Mouse (Mus musculus) fibroblast of lung, adult 2 months (primary cell): ENCODE results near the gene Gna13.

ENCODE experiments used
- DNase-seq: peaks from one replicate; pipeline ENCODE4 v3.0.0-alpha.2; 2011; ENCODE audit warnings: low read depth

Gene Gna13

DNA sequence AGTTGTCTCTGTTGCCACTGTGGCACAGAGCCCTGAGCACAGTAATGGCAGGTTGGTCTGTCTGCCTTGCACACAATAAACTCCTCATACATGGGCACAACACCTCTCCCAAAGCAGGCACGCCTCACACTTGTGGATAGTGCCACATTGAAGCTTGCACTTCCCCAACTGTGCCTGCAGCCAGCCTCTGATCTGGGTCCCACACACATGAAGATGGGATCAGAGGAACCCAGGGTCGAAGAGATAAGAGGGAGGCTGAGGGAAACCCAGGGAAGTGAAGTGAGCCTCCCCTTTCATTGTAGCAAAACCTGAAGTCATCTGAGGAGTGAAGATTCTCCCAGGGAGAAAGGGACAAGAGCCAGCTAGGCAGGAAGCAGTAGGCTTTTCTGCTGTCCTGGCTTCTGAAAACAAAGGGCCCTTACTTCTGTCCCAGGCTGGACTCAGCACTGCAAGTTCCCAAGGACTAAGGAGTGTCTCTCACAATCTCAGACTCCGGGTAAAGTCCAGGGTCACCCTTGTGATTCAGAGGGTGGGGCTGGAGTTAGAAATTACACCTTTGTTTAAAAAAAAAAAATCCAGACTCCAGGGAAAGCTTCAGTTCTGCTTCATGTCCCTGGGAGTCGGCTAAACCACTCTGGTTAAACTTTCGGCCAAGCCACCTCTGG, 12.8 kb upstream of the Gna13 start:
- no peak for DNase-seq

DNA sequence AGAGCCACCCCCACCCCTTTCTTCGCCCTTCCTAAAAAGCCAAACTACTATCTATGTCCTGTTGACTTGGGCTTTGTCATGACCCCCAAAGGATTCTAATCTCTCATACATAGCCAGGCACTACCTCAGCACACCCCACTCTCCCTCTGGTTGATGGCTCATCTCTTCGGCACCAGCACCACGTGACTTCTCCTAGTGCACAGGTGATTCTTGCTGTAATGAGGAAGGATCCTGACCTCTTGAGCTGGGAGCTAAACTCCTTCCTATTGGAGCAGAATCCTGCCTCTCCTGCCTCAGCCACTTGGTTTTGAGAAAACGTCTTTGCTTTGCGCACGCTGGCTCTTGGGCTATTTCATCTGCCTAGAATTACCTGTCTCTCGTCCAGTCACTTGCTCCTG, 12.3 kb upstream of the Gna13 start:
- DNase-seq: no peak

DNA sequence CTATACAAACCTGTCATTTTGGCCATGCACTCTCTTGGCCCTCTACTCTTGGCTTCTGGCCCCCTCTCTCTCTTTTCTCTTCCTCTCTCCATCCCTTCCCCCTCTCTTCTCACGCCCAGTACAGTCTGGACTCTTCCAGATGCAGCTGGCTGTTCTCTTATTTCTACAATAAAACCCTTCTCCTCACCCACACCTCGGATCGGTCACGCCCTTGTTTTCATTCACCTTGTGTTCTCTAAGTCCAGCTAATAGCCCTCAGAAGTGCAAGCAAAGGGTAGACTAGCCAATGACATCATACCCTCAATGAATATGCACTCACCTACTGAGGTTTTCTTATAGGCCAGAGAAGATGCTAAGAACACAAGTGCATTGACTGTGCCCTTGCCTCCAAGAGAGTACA, 11.1 kb upstream of the Gna13 start:
- DNase-seq: no peak

DNA sequence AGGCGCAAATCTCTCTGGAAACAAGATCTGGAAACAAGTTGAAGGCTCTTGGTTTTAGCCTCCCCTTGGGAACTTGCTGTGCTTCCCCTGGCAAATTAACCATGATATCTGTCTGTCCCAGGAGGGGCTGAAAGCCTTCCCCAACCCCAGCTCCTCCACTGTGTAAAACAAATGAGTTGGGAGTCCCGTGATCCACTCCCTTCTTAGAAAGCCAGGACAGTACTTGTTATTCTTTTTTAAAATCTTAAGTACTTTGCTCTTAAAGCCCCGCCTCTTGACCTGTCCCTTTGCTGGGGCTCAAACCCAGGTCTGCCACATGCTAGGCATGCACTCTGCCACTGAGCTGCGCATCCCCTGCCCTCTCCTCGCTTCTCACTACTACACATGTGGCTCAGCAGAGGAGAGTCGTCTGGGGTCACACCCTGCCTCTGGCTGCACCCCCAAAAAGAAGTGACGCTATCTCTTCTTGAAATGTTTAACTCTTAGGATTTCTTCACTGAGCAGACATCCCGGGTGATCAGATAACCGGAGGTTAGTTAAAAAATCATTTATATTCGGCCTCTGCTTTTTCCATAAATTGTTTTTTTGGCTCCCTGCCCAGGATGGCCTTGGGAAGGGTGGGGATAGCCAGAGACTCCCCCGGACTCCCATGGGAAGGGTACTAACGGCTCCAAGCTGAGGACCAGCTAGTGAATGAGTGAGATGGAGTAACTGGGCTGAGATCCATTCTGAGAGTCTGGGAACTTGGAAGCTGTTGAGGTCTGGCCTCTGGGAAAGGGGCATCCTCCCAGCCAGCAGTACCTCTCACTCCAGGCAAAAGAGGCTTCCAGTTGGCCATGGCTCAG, 9.0 kb upstream of the Gna13 start:
- DNase-seq: no peak

DNA sequence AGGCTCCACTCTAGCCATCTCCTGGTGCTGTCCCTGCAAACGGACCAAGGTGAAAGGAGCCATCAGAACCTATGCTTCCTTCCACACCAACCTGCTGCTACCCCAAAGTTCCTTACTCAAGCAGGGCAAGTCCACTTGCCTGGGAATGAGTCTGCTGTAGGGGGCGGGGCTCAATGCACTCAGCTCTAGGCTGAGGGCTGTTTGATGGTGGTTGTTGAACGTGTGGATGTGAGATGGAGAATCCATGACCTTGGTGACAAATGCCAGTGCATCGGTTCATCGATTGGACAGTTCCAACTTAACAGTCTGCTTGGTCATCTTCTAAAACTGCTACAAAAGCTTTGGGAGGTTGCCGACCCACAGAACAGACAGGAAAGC, 8.4 kb upstream of the Gna13 start:
- no peak for DNase-seq

DNA sequence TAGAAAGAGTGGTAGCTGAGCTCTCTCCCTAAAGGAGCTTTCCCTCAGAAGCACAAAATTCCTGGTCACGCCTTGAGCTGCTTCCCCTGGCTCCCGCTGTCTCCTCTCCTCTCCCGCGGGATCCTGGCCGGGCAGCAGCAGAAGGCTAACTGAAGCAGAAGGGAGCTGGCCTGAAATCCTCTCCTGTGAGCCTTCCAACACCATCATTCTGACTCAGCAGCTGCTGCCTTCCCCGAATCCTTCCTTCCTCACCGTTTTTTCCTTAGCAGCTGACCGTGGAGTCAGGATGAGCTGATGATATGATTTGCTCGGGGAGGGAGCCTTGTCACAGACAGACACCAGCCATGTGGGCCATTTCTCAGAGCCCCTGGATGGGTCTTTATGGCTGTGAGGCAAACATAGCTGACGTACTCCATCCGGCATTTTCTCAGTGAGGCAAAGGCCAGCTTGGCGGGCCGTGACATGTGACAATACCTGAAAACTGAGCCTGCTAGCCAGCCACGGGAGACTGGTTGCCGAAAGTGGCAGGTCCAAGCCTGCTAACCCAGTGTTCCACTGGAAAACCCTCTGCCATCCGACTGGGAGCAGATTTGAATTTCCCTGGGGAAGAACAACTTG, 6.8 kb upstream of the Gna13 start:
- no peak for DNase-seq

DNA sequence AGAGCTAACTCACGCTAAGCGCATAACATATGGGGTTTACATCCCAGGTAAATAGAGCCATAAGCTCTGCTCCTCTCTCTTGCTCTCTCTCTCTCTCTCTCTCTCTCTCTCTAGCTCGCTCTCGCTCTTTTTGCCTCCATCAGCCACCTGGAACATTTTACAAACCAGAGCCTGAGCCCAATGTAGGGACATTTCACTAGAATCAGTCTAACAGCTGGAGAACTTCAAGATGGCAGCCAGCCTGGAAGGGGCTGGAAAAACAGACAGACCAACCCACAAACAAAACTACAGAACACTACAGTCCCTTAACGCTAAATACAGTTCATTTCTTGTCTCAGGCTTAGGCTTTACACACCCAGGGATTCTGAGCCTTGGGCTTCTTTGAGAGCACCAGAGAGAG, 5.5 kb upstream of the Gna13 start:
- DNase-seq: no peak

DNA sequence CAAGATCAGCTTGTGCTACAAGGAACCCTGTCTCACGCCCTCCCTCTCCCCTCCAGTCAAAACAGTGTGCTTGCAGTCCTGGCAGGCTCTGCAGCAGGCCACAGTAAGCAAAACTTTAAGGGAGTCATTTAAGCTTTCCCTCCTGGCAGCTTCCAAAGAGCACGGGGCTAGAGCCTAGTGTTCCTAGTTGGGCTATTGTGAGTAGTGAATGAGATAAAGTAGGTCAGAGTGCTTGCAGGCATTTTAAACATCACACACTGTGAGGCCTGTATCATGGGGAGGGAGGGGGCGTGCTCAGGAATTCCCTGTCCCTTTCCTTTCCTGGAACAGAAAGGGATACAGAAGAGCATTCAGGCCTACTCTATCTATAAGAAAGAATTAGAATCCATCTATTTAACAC, 4.1 kb upstream of the Gna13 start:
- no peak for DNase-seq

DNA sequence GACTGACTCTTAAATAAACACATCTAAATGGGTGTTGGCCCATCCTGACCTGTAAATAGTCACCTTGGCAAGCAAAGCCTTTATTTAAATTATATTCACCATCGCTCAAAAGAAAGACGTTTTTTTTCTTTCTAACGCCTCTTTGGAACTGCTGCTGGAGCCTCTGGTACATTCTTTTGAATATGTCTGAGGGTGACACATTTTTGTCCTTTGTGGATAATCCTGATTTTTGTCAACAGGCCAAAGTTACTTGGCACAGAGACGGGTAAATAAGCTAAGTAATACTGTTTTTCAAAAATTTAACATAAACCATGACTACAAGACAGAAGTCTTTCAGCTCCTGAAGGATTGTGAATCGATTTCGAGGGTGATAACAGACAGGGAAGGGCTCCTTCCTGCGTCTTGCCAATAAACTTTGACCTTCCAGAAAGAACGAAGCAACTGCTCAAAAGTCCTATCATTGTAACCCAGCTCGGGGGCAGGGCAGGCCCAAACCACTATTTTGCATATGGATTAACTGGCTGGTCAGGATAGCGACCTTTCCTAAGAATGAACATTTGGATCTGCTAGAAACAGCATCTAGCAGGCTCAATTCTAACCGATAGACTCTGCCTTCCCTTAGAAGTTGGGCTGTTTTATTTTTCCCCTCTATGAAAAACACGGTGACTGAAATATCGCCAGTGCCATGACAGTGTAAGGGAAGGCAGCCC, 3.4 kb upstream of the Gna13 start:
- DNase-seq: no peak

DNA sequence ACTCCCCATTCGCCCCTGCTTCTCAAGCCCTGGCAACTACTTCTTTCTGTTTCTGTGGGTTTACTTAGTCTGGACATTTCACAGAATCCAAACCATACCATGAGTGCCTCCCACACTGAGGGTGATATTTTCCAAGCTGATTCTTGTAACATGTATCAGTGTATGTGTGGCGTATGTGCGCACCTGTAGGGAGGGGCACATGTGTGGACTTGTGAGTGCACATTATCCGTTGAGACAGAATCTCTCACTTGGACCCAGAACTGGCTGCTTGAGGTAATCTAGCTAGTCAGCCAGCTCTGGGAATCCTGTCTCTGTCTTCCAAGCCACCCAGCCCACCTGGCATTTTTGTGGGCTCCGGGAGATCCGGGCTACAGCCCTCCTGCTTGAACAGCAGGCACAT, 2.5 kb upstream of the Gna13 start:
- DNase-seq: no peak

DNA sequence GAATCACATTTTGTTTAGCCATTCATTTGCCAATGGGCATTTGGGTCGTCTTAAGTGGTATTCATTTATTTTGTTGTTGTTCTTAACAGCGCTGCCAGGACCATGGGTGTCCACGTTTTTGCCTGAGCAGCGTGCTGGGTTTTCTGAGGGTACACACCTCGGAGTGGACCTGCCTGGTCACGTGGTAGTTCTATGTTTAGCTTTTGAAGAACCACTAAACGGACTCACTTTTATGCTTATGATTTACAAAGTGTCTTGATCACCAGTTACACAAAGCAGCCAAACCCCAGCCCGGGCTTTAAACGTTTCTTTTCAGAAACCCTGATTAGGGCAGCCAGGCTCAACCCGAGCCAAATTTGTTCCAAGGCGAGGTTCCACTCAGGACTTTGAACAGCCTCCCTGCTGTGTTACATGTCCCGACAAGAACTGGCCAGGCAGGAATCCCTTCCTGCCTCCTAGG, 2.0 kb upstream of the Gna13 start:
- no peak for DNase-seq

DNA sequence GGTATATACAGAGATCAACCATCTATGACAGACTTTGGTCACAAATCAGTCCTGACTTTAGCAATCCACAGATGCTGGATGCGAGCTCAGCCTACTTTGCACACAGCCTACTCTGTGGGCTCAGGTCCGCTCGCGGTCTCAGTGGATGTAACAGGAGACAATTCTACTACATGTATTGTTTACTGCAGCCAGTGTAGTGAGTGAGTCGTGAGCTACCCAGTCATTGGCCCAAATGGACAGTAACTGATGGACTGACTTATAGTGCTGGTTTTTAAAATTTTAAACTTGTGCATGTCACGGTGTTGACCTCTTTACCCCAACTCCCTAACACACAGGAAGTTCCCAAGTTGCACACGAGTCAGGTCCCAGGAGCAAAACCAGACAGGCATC, 1.4 kb upstream of the Gna13 start:
- no peak for DNase-seq

DNA sequence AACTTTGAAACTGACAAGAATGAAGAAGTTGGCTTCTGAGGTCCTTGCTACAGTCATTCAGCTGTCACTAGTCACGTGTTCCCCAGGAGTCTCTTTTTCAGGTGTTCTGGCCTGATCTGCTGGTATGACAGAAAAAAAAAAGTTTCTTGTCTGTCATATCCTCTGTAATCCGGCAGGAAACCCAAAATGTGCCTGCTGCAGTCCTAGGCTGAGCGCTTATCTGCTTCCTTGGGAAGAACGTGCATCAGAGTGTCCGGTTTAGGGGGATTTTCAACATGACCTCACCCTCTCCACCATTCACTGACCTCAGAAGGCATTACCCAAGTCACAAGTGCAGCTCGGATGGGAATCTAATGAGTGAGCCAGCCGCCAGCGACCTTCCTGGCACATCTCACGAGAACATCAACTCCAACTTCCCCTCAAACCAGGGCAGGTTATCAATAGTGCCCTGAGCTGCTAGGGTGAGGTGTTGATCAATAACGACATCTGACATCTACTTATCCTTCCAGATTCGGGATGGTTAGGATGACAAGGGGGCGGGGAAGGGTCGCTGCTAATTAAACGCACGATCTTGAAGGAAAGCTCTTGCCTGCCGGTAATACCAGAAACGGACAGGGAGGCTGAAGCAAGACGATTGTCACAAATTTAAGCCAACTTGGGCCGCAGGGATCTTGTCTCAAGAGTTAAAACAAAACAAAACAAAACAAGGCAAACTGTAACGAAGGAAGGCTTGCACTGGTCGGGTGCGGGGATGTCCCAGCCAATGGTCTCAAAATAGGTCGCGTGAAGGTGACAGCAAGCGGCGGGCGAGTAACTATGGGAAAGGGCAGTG, 784 bp upstream of the Gna13 start:
- DNase-seq: peak; percentile 63

DNA sequence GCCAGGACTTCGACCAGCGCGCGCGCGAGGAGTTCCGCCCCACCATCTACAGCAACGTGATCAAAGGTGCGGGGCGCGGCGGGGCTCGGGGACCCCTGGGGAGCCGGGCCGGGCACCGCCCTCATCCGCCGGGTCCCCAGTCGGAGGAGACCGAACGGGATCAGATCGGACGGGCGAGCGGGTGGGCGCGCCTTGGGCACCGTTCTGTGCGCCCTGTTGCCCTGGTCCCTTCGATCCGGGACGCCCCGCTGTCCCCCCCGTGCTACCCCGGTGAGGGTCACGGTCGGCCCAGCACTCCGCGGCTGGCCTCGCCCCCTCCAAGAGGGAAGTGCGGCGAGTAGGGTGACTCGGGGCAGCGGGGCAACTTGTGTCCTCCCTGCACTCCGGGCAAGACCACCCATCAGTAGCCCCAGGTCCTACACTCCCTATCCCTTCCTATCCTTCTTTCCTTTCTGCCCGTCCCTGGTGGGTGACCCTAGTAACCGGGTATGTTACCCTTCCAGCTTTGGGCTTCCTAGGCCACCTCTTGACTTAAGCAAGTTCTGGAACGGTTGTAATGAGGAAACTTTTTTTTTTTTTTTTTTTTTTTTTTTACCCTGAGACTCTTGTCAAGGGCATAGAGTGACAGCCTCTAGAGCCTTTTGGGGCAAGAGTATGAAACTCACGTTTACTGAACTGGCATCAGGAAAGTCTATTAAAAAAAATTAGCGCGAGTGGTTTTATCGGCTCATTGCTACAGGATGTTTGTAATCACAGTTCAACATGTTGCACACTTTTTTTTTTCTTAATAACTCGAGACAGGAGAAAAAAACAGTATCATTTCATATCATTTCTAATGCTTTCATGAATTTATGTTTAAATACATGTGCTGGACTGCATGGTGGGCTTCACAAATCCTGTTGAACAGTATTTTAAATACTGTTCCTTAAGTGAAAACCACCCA, 831 bp downstream of the Gna13 start:
- DNase-seq: no peak

DNA sequence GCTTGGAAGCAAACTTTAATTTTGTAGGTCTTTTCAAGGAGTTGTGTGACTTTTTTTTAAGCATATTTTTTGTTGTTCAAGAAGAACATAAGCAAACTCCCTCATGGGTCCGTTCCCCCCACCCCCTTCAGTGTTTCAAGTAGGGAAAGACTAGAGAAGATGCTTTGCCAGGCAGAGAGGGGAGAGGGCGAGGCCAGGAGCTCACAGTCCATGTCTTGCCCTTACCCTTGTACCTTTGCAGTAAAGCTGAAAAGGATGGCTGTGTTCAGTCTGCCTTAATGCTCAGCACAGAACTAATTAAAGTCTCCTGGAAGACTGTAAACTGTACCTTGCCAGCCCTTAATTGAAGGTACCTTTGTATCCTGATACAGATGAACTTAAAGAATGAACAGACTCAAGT, 1.7 kb downstream of the Gna13 start:
- DNase-seq: no peak

DNA sequence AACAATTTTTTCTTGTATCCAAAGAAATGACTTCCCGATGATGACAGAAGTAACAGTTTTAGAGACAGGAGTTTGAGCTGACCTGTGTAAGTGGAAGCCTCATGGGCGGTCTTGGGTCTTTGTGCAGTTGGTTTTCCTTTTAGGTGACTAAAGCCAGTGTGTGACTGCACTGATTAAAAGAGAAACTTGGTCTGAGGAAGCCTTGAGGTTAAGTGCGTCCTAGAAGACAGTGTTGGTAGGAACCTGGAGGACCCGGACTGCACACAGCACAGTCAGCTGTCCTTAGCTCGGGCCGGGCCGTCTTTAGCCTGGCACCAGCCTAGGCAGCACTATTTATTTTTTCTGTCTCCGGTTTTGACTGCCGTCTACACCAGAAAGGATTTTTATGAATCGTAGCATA, 2.2 kb downstream of the Gna13 start:
- no peak for DNase-seq

DNA sequence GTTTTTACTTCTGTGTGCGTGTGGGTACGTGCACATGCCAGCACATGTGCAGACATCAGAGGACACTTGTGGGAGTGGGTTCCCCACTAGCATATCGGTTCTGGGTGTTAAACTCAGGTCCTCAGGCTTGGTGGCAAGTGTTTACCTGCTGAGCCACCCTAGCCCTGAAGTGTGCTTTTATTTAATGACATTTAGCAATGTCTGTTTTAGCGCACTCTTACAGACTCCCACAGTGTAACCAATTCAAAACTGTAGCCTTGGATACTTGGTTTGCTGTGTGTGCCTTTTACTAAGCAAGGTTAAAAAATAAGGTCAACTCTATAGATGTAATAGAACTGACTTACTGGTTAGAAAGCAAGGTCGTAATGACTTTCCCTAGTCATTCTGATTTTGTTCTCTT, 3.2 kb downstream of the Gna13 start:
- no peak for DNase-seq

DNA sequence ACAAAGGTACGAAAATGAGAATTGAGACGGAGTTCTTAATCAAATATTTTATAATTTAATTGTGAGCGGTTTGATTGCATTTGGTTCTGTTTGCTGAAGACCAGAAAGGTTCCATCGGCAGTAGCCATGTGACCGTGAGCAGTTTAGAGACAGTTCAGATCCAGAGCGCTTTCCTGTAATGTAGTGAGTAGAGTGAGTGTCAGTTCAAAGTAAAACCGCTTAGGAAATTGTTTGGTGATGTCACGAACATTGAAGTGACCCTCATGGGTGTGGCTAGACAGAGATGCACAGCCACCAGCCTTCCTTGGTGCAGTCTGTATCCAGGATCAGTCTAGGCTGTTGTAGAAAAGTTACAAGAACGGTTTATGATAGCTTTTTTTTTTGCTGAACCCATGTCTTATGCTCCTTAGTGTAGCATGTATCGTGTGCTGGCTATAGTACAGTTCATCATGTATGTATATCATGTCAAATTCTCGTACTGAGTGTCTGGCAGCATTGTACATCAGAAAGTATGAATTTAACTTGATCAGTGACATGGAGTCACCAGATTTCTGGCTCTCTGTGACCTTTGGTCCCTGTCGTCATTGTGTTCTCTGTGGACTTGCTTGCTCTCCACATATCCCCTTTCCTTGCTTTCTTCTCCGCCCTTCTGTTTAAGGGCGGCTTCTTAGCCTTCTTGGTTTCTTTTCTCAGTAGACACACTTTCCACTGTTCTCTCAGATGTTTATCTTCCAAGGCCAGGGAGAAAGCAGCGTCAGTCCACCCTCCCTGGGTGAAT, 4.4 kb downstream of the Gna13 start:
- DNase-seq: no peak

DNA sequence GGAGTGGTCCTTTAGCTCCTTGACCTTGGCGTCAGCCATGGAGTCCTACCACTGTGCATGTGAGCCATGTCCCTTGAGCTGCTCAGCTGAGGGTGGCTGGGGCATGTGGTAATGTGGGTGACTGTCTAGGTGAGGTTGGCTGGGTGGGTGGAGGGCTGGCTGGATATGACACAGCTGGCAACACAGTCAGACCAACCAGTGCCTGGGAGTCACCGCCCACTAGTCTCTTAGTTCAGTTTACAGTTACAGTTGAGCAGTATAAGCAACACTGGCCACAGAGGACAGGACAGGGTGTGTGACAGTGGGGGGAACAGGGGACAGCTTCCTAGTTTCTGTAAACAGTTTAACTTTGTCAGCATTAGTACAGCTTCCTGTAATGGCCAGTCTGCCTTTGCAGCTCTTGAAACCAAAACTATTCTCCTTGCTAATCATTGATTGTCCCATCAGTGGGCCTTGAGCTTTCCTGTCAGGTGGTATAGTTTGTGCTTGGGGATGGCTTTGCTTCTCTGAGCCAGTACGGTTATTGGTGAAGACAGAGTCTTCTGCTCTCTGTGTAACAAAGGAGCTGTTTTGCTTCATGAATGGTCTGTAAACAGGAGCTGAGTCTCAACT, 6.5 kb downstream of the Gna13 start:
- no peak for DNase-seq
